Mouse (Mus musculus) forebrain, embryonic 16.5 days (tissue): ENCODE data around the gene Nsa2. TPM values are rescaled to one million over a fixed set of nuclear protein-coding genes. Genes with fewer than 3 reads are reported as not detected.

Experiments
- ATAC-seq: fragments of 200-750 bp; cut with Nextera tagmentation; 2 replicates; pipeline ENCODE4 v1.8.0; 2017; ENCODE audit warnings: mild to moderate bottlenecking, moderate library complexity
- H3K27ac ChIP-seq: fragments of 300-500 bp; sonication (generic); 2 replicates; pipeline ENCODE4 v1.5.1; 2014; ENCODE audit warnings: low read length, control low read depth
- H3K27me3 ChIP-seq: fragments of 300-500 bp; sonication (generic); replicated peaks from 2 replicates; pipeline ENCODE4 v1.6.1; 2014; ENCODE audit warnings: low read length; ENCODE audit not compliant: control insufficient read depth, insufficient read depth
- H3K36me3 ChIP-seq: fragments of 300-500 bp; sonication (generic); 2 replicates; pipeline ENCODE4 v1.6.1; 2014; ENCODE audit not compliant: control insufficient read depth, insufficient read depth
- H3K4me1 ChIP-seq: fragments of 300-500 bp; sonication (generic); replicated peaks from 2 replicates; pipeline ENCODE4 v1.6.1; 2014; ENCODE audit warnings: low read length; ENCODE audit not compliant: control insufficient read depth, insufficient read depth
- H3K4me2 ChIP-seq: fragments of 300-500 bp; sonication (generic); 2 replicates; pipeline ENCODE4 v1.6.1; 2014; ENCODE audit warnings: mild to moderate bottlenecking, low read length, control low read depth
- H3K4me3 ChIP-seq: fragments of 300-500 bp; sonication (generic); replicated peaks from 2 replicates; pipeline ENCODE4 v1.5.1; 2014; ENCODE audit warnings: mild to moderate bottlenecking, low read length, control low read depth
- H3K9ac ChIP-seq: fragments of 300-500 bp; sonication (generic); replicated peaks from 2 replicates; pipeline ENCODE4 v1.6.1; 2014; ENCODE audit warnings: low read depth, low read length, control low read depth
- H3K9me3 ChIP-seq: fragments of 300-500 bp; sonication (generic); 2 replicates; pipeline ENCODE4 v1.6.1; 2016; ENCODE audit warnings: low read length; ENCODE audit not compliant: control insufficient read depth
- WGBS: fragments of 180-500 bp; shearing (Covaris S2); extraction: QIAGEN DNeasy Blood & Tissue Kit; methylation state at CpG from one replicate; pipeline ENCODE4 v1.1.7; 2014; 5-methylcytosine and 5-hydroxymethylcytosine counted together
- polyA plus RNA-seq: library from polyadenylated mRNA; unstranded; fragments of >200 nt; fragmentation: Nextera tagmentation; extraction: Ambion mirVana; gene quantifications from 2 replicates; pipeline ENCODE4 v1.2.1, GENCODE M21; 2015

Gene Nsa2
- polyA plus RNA-seq, 1 experiment from 2014 or later = 37.4 TPM

DNA sequence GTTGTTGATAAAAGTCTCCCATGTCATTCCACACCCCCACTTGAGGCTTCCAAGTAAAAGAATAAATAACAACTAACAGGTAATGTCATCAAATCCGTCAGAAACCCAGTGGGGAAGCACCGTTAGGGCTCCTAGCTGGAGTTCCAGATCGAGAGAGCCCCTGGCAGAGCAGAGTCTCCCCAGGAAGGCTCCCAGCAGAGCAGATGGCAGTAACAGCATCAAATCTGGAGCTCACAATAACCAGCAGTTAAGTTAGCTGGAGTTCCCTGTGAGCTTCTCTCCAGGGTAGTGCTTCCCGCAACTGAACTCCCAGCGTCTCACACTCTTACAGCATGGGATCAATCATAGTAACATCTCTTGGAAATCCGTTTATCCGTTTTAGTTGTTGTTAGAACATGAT is 32.7 kb downstream of the Nsa2 start:
- H3K9ac ChIP-seq = no peak overlapping the region
- no peaks in the 10 kb centered on the region for H3K36me3 ChIP-seq
- H3K27ac ChIP-seq = no peak overlapping the region
- no peak for ATAC-seq
- no peaks in the 10 kb centered on the region for H3K9me3 ChIP-seq
- no peak overlapping the region for H3K4me3 ChIP-seq
- 68% methylated on average over 7 of the region's 7 CpGs for WGBS
- H3K4me1 ChIP-seq = no peaks in the 10 kb centered on the region
- H3K27me3 ChIP-seq = no peaks in the 10 kb centered on the region
- no peak overlapping the region for H3K4me2 ChIP-seq

DNA sequence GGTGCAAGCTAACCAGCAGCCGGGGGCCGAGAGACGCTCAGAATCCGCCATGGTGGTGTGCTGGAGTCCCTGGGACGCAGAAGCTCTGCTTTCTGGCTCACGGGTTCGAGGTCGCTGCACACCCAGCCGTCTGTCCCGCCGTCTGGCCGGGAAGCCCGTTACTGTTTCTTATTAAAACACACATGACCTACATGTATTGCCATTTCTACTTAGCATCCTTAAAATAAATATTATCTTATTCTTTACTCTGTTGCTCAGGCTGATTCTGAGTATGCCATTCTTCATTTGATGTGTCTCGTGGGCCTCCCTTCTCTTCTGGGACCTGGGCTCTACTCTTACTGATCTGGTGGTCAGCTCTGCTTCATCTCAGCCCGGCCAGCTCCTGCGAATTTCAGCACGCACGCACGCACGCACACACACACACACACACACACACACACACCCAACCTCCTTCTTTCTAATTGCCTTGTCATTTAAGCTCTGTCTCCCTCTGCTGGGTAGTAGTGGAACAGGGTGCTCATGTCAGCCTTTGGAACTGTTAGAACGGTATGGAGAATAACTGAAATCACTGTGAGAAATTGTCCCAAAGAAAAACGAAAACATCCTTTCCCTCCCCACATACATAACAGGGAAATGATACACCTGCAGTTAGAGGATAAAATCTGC is 38.4 kb downstream of the Nsa2 start, which contains the start of gene Gm6169:
TSS of gene Gm6169 (minus strand) at position 51 of the 666 bp plus-strand sequence.
- Histone ChIP-seq H3K27me3 (no peaks in the 10 kb centered on the region), H3K9me3 (no peaks in the 10 kb centered on the region), H3K36me3 (no peaks in the 10 kb centered on the region), H3K9ac (no peak within 1 kb of the TSS), H3K4me1 (no peaks in the 10 kb centered on the region), H3K4me3 (no peak within 1 kb of the TSS), H3K27ac (no peak within 1 kb of the TSS), H3K4me2 (no peak within 1 kb of the TSS)
- peak; percentile 72 for ATAC-seq
- 72% methylated on average over 19 of the region's 22 CpGs for WGBS

DNA sequence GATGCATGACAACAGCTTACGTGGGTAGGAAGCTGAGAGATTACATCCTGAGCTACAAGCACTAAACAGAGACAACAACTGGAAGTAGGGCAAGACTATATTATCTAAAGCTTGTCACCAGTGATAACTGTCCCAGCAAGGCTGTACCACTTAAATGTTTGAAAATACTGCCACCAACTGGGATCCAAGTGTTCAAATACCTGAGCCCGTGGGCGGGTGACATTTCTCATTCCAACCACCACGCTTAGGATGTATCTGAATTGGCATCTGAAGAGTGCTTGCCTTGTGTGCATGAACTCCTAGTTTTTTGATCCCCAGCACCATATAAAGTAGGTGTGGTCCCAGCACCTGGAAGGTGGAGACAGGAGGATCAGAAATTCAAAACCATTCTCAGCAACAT is 42.0 kb downstream of the Nsa2 start:
- no peak overlapping the region for H3K9ac ChIP-seq
- no peak overlapping the region for H3K27ac ChIP-seq
- H3K4me2 ChIP-seq = no peak overlapping the region
- no peaks in the 10 kb centered on the region for H3K27me3 ChIP-seq
- no peak overlapping the region for H3K4me3 ChIP-seq
- WGBS = 91% methylated on average over 4 of the region's 4 CpGs
- H3K9me3 ChIP-seq = no peaks in the 10 kb centered on the region
- H3K4me1 ChIP-seq = no peaks in the 10 kb centered on the region
- no peak for ATAC-seq
- H3K36me3 ChIP-seq = no peaks in the 10 kb centered on the region

DNA sequence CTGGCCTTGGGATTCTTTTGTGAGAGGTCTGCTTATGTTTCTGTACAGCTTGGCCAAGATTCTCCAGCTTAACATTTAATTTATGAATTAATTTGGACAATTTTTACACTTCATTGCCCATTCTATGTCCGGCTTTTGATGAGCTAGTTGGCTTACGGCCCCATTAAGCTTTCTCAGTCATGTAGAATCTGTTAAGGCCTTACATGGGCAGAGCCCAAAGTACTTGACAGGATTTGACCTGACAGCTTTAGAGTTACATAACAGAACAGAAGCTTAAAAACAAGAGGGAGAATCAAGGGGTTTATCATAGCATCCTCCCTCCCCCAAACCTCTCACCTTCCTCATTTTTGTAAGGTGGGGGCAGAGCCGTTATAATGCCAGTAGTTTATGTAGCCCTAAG is 49.6 kb downstream of the Nsa2 start:
- WGBS = 60% methylated on average over 3 of the region's 3 CpGs
- H3K4me2 ChIP-seq = no peak overlapping the region
- H3K27ac ChIP-seq = no peak overlapping the region
- no peaks in the 10 kb centered on the region for H3K4me1 ChIP-seq
- no peaks in the 10 kb centered on the region for H3K27me3 ChIP-seq
- no peaks in the 10 kb centered on the region for H3K9me3 ChIP-seq
- ATAC-seq = no peak
- no peak overlapping the region for H3K9ac ChIP-seq
- H3K4me3 ChIP-seq = no peak overlapping the region
- H3K36me3 ChIP-seq = no peaks in the 10 kb centered on the region

DNA sequence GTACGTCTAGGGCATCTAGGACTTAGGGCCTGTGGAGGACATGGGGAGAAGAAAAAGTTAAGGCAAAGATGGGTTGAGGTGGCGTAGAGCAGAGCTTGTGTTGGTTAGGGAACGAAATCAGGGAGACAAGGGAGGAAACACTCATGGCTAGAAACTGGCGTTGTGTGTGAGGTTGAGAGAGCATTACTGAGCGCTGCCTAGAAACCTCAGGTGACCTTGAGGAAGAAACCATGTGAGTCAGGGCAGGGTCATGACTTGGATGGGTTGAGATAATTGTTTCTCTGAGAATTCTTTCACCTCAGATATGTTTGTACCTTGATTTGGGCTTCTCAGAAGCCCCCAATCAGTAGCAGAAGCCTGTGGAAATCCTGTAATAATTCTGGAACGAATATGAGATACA is 50.3 kb downstream of the Nsa2 start:
- Histone ChIP-seq H3K4me3 (no peak overlapping the region), H3K27ac (no peak overlapping the region), H3K4me1 (no peaks in the 10 kb centered on the region), H3K9me3 (no peaks in the 10 kb centered on the region), H3K36me3 (no peaks in the 10 kb centered on the region), H3K4me2 (no peak overlapping the region), H3K27me3 (no peaks in the 10 kb centered on the region), H3K9ac (no peak overlapping the region)
- 93% methylated on average over 6 of the region's 6 CpGs for WGBS
- ATAC-seq = no peak

DNA sequence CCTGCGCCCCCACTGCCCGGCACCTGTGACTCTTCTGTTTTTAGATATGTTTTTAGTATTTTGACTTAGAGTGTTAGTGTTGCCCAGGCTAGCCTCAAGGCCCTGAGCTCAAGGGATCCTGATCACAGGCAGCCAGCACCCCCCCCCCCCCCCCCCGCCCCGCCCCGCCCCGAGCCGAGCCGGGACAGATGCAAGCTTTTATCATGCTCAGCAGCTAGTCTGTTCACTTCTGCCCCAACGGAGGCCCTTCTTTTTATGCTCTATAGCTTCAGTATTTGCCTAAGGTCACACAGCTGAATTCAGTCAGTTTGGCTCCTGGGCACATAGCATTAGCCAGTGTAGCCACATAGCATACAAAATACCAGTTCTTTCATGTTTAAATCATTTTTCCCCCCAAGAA is 51.4 kb downstream of the Nsa2 start:
- Histone ChIP-seq H3K4me2 (no peak overlapping the region), H3K27ac (no peak overlapping the region), H3K4me1 (no peaks in the 10 kb centered on the region), H3K36me3 (no peaks in the 10 kb centered on the region), H3K9ac (no peak overlapping the region), H3K4me3 (no peak overlapping the region), H3K9me3 (no peaks in the 10 kb centered on the region), H3K27me3 (no peaks in the 10 kb centered on the region)
- 52% methylated on average over 7 of the region's 9 CpGs for WGBS
- ATAC-seq = no peak

DNA sequence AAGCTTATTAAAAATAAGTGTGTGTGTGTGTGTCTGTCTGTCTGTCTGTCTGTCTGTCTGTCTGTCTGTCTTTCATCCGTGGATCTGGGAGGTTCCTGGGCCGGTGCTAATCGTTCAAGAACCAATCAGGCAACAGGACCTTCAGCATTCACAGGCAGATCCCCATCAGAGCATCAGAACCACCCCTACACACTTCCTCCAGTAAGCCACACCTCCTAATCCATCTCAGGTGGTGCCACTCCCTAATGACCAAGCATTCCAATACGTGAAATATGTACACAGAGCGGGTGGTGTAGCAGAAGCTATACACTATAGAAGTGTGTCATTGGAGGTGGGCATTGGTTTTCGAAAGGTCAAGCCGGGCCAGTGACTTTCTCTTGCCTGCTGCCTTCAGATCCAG is 55.3 kb downstream of the Nsa2 start:
- H3K27me3 ChIP-seq = no peaks in the 10 kb centered on the region
- H3K9ac ChIP-seq = no peak overlapping the region
- WGBS = 89% methylated on average over 7 of the region's 7 CpGs
- H3K9me3 ChIP-seq = no peaks in the 10 kb centered on the region
- ATAC-seq = no peak
- no peaks in the 10 kb centered on the region for H3K4me1 ChIP-seq
- no peak overlapping the region for H3K4me2 ChIP-seq
- no peak overlapping the region for H3K4me3 ChIP-seq
- H3K36me3 ChIP-seq = no peaks in the 10 kb centered on the region
- no peak overlapping the region for H3K27ac ChIP-seq

DNA sequence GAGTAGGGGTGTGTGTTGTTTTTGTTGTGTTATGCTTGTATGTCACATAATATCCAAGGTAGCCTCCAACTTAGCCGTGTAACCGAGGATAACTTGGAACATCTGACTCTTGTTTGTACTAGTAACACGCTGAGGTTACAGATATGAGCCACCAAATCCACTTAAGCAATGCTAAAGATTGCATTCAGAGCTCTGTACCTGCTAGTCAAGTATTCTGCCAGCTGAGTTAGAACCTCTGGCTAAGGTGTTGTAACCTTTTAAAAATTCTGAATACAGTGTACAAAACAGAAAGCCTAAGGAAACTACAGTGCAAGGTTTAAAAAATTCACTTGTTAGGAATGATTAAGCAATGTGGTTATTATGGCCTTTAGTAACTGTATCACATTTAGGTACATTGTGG is 57.1 kb downstream of the Nsa2 start:
- 80% methylated on average over 3 of the region's 3 CpGs for WGBS
- ATAC-seq = no peak

DNA sequence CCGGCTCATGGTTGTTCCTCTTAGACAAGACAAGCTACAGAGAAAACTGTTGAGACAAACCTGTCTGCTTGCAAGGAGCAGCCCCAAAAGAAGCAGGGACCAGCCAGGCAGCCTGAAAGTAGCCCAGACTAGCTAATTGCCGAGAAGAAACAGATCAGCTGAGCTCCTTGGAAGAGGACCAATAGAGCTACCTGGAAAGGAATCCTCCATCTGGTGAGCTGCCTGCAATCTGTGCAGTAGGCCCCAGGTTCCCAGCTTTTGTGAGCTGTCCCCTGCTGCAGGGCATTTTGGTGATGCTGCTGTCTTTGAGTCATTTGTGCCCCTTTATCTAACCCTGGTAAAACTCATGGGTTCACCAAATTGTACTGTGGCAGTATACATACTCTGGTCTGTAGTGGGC is 57.5 kb downstream of the Nsa2 start:
- H3K4me2 ChIP-seq = no peak overlapping the region
- H3K4me3 ChIP-seq = no peak overlapping the region
- WGBS = 76% methylated on average over 2 of the region's 2 CpGs
- H3K9me3 ChIP-seq = no peaks in the 10 kb centered on the region
- no peak overlapping the region for H3K27ac ChIP-seq
- no peaks in the 10 kb centered on the region for H3K4me1 ChIP-seq
- H3K27me3 ChIP-seq = no peaks in the 10 kb centered on the region
- ATAC-seq = no peak
- no peak overlapping the region for H3K9ac ChIP-seq
- H3K36me3 ChIP-seq = no peaks in the 10 kb centered on the region

More for the DNA sequence above, 57.1 kb downstream of the Nsa2 start:
- H3K27ac ChIP-seq = no peak overlapping the region
- H3K36me3 ChIP-seq = no peaks in the 10 kb centered on the region
- no peak overlapping the region for H3K4me3 ChIP-seq
- no peaks in the 10 kb centered on the region for H3K4me1 ChIP-seq
- H3K4me2 ChIP-seq = no peak overlapping the region
- no peaks in the 10 kb centered on the region for H3K9me3 ChIP-seq
- H3K27me3 ChIP-seq = no peaks in the 10 kb centered on the region
- no peak overlapping the region for H3K9ac ChIP-seq
